Mouse (Mus musculus) layer of hippocampus, adult 2 months (tissue): Measurements from ENCODE around the gene Dner. TPM values are rescaled to one million over a fixed set of nuclear protein-coding genes. Genes with fewer than 3 reads are reported as not detected.

Experiments
- DNase-seq, 2 experiments: peaks; one replicate each; pipeline ENCODE4 v3.0.0; 2022; ENCODE audit warnings: low spot score in 2 of 2
- H3K27ac ChIP-seq: fragments of 200-600 bp; 2 replicates; pipeline ENCODE4 v1.8.1; 2022
- H3K4me3 ChIP-seq: fragments of 200-600 bp; 2 replicates; pipeline ENCODE4 v1.8.1; 2022; ENCODE audit warnings: mild to moderate bottlenecking
- CTCF ChIP-seq: fragments of 200-600 bp; conservative IDR thresholded peaks from 2 replicates; pipeline ENCODE4 v1.8.1; 2022; ENCODE audit warnings: antibody characterized with exemption, mild to moderate bottlenecking, moderate library complexity
- total RNA-seq, 2 experiments: library from RNA; stranded (reverse); gene quantifications; 2 replicates each; pipeline ENCODE4 v1.2.3; 2021

Dner gene
- total RNA-seq, 2 experiments from 2014 or later, result 112 to 113 TPM

DNA sequence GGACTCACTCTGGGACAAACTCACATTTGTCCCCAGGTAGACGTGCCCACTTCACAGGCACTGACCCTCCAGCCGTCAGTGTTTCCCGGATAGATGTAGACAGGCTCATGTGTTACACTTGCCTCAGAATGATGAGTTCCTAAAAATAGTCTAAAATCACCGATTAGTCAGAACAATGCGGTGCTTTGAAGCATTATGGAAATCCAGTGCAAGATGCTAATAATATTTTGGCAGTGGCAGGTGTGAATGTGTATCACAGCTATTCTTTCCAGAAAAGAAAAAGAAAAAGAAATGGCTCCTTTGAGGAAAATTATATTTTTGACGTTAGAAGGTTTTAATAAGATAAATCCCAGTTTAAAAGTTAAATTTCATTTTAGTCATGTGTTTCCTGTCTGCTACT lies 204.3 kb downstream of the Dner start:
- no peak for DNase-seq
- Histone ChIP-seq H3K4me3 (no peak overlapping the region), H3K27ac (no peak overlapping the region)
- TF ChIP-seq CTCF, result no peak

DNA sequence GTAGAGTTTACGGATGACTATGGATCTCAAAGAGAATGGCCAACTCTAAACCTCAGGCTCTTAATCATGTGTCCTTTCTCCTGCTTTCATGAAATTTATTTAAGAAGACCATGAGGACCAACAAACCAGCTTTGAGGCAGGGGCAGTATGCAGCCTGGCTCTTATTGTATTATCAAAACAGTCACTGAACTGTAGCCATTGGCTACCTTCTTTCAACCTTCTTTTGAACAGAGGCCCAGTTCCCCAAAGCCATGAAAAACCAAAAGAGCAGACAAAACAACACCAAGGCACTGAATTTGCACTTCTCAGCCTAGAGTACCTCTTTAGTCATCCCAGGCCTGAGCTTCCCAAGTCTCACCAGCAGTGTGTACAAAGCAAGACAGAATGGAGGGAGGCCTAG lies 207.5 kb downstream of the Dner start:
- H3K27ac ChIP-seq, result no peak overlapping the region
- DNase-seq, result no peak
- H3K4me3 ChIP-seq, result no peak overlapping the region
- no peak for TF ChIP-seq CTCF

DNA sequence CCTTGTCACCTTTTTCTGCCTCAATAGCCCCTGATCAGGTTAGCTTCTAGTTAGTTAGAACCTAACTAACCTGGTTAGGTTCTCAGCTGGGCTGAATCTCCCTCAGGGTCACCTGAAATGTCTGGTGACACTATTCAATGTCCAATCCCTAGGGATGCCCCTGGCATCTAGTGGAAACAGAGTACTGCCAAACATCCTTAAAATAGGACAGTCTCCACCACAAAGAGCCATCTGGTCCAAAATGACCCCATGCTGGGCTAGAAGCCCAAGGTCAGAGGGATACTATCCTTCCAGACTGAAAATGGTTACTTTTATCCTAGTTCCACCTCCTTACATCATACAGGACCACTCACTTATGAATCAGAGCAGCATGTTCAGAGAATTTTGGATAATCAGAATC lies 211.0 kb downstream of the Dner start:
- DNase-seq, result no peak
- no peak overlapping the region for H3K4me3 ChIP-seq
- H3K27ac ChIP-seq, result no peak overlapping the region
- no peak for TF ChIP-seq CTCF

DNA sequence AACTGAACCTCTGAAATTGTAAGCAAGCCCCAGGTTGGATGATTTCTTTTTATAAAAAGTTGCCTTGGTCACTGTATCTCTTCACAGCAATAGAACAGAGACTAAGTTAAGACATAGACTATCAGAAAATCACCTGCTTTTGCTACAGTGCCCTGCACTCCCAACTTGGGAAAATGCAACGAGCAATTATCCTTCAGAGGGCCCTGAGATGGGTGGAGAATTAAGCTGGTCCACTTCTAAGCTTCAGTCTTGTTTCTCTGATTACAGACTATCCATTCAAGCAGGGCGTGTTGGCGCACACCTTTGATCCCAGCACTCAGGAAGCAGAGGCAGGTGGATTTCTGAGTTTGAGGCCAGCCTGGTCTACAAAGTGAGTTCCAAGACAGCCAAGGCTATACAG lies 211.4 kb downstream of the Dner start:
- no peak for DNase-seq
- no peak overlapping the region for H3K4me3 ChIP-seq
- TF ChIP-seq CTCF, result no peak
- no peak overlapping the region for H3K27ac ChIP-seq

DNA sequence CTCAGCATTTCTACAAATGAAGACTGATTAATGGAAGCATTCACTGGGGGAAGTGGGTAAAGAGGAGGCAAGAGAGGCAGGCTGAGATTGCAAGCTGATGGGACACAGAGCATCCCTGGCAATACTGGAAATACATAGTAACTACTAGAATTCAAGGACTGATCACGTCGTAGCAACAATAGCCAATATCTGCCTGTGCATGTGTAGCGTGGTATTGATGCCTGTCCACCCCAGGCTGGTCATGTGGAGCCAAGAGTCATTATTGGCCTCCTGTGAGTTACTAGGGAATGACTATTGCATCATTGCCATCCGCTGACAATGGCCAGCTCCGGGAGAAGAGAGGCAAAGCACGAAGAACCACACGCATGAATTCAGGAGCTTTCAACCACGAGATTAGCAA lies 216.0 kb downstream of the Dner start:
- H3K4me3 ChIP-seq, result no peak overlapping the region
- H3K27ac ChIP-seq, result no peak overlapping the region
- no peak for TF ChIP-seq CTCF
- no peak for DNase-seq

DNA sequence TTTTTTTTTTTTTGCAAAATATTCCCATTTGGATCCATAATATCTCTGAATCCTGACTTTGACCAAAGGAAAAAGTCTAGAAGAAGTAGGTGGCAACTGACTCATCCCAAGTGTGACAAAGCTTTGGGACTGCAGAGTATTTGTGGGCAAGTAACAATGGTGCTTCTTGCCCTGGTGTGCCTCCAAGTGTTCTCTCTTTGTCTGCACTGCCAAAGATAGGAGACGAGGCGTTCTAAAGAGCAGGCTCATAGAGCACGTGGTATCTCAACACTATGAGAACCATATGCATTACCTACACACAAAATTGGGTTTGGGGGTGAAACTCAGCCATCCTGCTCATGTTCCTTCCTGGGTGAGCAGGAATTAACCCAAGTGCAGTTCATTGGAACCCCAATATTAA lies 221.7 kb downstream of the Dner start:
- no peak for DNase-seq
- TF ChIP-seq CTCF, result no peak
- no peak overlapping the region for H3K27ac ChIP-seq

DNA sequence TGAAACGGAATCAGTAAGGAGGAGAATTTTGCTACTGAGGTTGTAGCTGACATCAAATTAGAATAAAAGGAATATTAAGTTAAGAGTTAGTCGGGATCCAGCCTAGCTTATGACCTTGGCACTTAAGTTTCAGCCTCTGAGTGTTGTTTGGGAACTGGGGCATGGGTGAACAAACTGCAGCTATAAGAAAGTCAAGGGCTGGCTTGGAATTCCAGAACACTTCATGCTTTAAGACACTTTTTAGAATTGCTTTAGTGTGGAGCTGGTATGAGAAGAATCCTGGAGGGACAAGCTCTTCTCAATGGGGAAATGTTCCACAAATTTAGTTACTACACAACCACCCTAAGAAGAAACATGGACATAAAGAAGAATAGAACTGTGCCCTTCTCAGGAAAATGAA lies 223.8 kb downstream of the Dner start:
- DNase-seq, result no peak
- Histone ChIP-seq H3K27ac (no peak overlapping the region), H3K4me3 (no peak overlapping the region)
- no peak for TF ChIP-seq CTCF

More for the DNA sequence above, 221.7 kb downstream of the Dner start:
- H3K4me3 ChIP-seq, result no peak overlapping the region

DNA sequence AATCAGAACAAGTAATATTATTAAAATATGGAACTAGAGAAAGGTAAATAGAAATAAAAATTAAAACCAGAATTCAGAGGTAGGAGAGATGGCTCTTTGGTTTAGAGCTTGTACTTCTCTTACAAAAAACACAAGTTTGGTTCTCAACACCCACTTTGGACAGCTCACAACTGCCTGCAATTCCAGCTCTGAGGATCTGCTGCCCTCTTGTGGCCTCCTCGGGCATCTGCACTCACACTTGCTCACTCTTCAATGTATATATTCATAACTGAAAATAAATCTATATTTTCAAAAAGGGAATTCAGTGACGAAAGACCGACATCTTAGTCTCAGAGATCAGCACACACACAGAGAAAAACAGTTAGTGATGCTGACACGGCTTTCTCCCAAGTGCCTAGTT lies 225.7 kb downstream of the Dner start:
- DNase-seq, result no peak
- peak; percentile 74 for TF ChIP-seq CTCF
- Histone ChIP-seq H3K4me3 (no peak overlapping the region), H3K27ac (no peak overlapping the region)

DNA sequence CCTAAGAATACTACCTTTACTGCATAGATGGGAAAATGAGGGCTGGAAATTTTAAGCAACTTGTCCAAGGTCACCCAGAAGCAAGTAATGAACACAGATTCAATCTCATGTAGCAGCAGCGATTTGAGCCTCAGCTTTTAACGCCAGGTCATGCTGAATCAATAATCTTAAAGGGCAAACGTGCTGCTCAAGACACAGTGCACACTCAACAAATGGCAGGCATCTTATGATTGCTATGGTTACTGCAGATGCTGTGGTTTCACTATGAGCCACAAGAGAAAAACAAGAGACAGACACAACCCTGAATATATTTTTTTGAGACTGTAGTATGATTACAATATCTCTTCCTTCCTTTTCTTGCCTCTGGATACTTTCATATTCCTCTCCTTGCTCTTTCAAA lies 228.4 kb downstream of the Dner start:
- Histone ChIP-seq H3K27ac (no peak overlapping the region), H3K4me3 (no peak overlapping the region)
- no peak for TF ChIP-seq CTCF
- DNase-seq, result no peak

DNA sequence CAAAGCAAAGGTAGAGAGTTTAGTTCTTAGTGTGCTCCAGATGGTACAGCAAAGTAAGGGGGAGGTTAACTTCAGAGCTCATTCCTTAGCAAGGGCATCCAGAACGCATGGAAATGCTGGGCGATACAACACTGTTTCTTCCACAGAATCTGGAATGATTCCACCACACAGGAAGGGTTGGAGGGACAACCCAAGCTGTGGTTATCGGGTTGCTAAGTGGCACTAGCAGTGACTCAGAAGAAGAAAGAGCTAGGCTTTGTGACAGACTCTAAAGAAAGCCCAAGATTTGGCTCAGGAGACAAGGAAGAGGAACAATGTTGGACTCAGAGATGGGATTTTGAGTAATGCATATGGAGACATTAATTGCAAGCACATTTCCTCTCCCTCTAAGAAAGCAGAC lies 231.3 kb downstream of the Dner start:
- TF ChIP-seq CTCF, result no peak
- peak overlapping the region; percentile 64 for H3K27ac ChIP-seq
- DNase-seq, result peak; percentile 25 to 51
- no peak overlapping the region for H3K4me3 ChIP-seq

DNA sequence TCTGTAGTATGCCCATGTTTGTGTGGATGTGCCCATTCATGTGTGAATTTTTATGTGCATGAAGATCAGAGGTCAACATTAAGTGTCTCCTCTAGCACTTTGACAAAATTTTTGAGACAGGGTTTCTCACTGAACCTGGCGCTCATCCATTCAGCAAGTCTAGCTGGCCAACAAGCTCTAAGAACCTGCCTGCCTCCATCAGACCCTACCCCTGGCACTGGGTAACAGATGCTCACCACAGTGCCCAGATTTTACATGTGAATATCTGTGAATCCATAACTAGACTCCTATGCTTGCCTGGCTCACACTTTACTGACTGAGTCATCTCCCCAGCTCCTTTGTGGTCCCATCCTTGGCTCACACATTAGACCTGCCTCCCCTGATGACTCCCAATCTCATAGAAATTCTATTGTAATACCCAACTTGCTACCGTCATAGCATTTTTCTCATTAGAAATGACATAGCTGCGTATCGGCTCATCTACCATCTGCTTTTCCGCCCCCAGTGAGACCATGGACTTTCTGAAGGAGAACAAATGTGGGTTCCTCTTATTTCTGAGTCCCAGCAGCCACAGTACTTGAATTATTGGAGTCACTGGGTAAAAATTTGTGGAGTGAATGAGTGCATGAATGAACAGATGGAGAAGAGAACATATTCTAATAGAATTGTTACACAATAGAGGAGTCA lies 231.9 kb downstream of the Dner start:
- DNase-seq, result peak; percentile 29 to 46

DNA sequence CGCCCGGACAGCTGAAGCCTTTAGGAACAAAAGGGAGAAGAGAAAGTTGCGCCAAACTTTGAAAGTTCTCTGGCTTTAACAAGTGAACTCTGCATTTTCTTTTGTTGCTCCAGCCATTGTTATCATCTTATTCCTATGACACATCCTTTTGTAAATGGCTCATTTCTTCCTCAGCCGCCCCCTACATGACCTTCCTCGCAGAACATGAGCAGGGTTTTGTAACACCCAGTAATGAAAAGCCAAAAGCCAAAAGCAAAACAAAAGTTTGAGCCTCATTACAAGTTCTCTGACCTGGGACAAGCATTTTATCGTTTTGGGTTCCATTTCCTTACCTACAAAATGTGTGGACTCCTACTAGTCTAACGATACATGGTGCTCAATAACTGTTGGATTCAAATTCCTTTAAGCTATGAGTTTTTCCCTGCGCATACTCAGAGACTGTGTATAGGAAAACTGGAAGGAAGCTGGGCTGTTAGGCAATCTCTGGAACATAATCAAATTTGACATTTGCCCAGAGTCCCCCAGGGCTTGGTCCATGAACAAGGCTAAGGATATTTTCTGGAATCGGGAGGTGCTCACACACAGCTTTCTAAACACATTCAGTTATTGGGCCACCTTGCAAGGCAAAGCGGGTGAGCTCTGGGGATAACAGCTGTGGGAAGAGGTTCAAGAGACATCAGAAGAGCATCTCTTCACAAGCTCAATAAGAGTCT lies 246.3 kb downstream of the Dner start:
- no peak for TF ChIP-seq CTCF
- no peak for DNase-seq
- H3K4me3 ChIP-seq, result no peak overlapping the region
- H3K27ac ChIP-seq, result no peak overlapping the region

More for the DNA sequence above, 231.9 kb downstream of the Dner start:
- peak overlapping the region; percentile 64 for H3K27ac ChIP-seq
- TF ChIP-seq CTCF, result no peak
- H3K4me3 ChIP-seq, result no peak overlapping the region

DNA sequence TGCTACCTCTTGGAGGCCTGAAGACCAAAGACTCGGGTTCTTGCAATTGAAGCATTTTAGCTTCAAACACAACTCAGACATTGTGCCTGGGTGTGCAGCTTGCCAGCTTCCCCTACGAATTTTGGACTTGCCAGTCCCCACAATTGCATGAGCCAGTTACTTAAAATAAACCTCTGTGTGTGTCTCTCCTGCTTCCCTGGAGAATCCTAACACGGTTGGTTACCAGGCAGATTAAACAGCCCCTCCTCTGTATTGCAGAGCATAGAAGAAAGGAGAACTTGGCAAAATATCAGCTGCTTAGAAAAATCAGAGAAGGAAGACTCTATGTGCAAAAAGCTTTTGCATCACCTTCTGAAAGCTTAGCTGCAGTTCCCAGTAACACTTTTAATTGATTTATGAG lies 252.4 kb downstream of the Dner start:
- DNase-seq, result peak in 1 of 2 experiments; percentile 50
- Histone ChIP-seq H3K27ac (peak overlapping the region; percentile 28; the same call in 1 of the 2 replicates), H3K4me3 (no peak overlapping the region)
- TF ChIP-seq CTCF, result no peak

DNA sequence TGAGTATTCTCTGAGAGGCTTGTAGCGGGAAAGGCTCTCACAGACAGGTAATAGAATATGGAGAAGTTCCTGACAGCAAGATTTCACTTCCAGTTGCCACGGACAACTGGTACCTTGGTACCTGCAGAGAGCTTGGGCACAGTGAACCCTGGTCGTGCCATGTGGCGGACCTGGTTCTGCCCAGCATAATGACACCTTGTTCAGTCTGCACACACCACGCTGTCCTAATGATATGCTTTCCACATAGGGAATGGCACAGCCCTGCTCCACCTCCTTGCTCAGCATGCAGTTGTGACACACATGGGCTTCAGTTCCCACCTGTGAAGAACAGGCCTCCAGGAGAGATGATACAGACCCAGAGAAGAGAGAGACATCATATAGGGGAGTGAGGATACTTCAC lies 253.0 kb downstream of the Dner start:
- peak overlapping the region; percentile 28; the same call in 1 of the 2 replicates for H3K27ac ChIP-seq

More for the DNA sequence above, 253.0 kb downstream of the Dner start:
- no peak for TF ChIP-seq CTCF
- no peak for DNase-seq
- H3K4me3 ChIP-seq, result no peak overlapping the region
